Mouse (Mus musculus) large intestine, adult 2 months (tissue): Measurements from ENCODE around the gene Smim13. TPM values are rescaled to one million over a fixed set of nuclear protein-coding genes. Genes with fewer than 3 reads are reported as not detected.
"Not testable (repeated sequence)": the region's sequence is repeated elsewhere in the genome, so short reads cannot be mapped to it uniquely, and the experiment has no call there.

Experiments used
- DNase-seq: peaks from one replicate; pipeline ENCODE4 v3.0.0-alpha.2; 2012; ENCODE audit warnings: low read depth, low spot score
- WGBS: fragments of 180-500 bp; shearing (Covaris S2); methylation state at CpG from one replicate; pipeline ENCODE4 v1.1.7; 2018; 5-methylcytosine and 5-hydroxymethylcytosine counted together
- polyA plus RNA-seq: library from polyadenylated mRNA; depleted of rRNA; stranded (reverse); fragments of >200 nt; gene quantifications from 2 replicates; pipeline ENCODE4 v1.2.3, GENCODE M21; 2012

Gene Smim13
- polyA plus RNA-seq, 1 experiment, result 3.0 TPM

- 20% methylated on average over 13 of the region's 13 CpGs for WGBS
- no peak for DNase-seq
Observed at GRCm38 (mm10) chr13:41235845-41236741, 13.6 kb upstream of the Smim13 start.

DNA sequence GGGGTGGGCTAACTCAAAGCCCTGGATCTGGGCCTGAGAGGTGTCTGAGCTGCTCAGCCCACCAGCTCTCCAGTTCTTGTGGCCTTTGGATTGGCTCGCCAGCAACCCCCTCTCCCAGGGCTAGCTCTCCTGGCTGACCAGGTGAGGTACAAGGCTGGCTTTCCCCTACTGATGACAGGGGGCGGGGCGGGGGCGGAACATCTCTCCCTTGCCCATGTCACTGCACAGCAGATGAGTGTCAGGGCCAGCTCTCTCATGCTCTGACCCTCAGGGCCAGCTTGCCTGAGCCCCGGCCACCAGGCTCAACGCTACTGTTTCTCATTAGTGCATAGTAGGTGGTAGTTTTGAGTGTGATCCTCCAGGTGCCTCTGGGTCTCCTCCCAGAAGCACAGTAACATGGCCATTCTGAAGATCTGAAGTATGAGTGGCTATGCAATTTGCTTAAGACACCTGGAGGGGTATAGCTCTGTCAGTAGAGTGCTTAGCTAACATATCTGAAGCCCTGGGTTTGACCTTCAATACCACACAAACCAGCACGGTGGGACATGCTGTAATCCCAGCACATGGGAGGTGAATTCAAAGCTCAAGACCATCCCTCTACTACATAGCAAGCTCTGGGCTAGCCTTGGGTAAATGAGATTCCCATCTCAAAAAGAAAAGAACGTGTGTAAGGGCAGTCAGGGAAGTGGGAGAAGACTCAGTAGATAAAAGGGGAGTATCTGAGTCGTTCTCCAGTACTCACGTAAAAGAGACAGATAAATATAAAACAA lies 11.4 kb upstream of the Smim13 start:
- 70% methylated on average over 10 of the region's 10 CpGs for WGBS
- no peak for DNase-seq

GRCm38 (mm10) chr13:41238805-41239130 lies 10.9 kb upstream of the Smim13 start:
- WGBS, result under 1% methylated on average over 5 of the region's 5 CpGs
- DNase-seq, result no peak

GRCm38 (mm10) chr13:41241557-41241956 lies 8.1 kb upstream of the Smim13 start:
- DNase-seq, result no peak
- 46% methylated on average over 2 of the region's 2 CpGs for WGBS

DNA sequence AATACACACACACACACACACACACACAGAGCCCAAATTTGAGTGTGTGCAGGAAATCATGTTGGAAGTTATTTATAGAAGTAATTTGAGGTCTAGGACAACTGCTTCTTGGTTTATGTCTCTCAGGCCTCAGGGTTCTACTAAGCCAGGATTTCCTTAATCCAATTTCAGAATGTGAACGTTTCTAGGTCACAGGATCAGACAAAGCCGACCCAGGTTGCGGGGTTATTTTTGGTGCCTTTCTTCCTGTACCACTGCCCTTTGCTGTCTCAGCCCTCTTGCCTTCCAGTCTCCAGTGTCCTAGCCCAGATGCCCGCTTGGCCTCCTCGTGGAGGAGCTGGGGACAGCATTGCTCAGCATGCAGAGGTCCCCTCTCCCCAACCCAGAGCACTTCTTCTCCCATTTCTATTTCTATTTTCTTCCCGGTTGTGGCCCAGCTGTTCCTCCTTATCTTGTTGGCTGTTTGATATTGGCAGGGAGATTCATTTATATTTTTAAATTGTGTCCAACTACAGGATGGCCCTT lies 5.3 kb upstream of the Smim13 start:
- no peak for DNase-seq
- 52% methylated on average over 6 of the region's 6 CpGs for WGBS

GRCm38 (mm10) chr13:41248751-41249520 lies 708 bp upstream of the Smim13 start:
- 38% methylated on average over 12 of the region's 12 CpGs for WGBS
- DNase-seq, result no peak

- WGBS, result 1% methylated on average over 27 of the region's 27 CpGs
- DNase-seq, result no peak
Observed at GRCm38 (mm10) chr13:41250318-41250981, 806 bp downstream of the Smim13 start.

DNA sequence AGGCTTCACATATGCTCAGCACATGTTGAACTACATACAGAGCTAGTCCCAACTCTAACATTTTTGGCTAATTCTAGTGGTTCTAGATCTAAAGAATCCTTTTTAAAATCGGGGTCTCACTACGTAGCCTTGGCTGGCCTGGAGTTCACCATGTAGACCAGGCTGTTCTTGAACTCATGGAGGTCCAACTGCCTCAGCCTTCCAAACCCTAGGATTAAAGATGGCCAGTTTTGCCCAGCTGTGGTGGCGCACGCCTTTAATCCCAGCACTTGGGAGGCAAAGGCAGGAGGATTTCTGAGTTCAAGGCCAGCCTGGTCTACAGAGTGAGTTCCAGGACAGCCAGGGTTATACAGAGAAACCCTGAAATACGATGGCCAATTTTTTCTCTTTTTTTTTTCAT lies 1.6 kb downstream of the Smim13 start:
- not testable (repeated sequence) for DNase-seq
- WGBS, result 93% methylated on average over 5 of the region's 5 CpGs

- WGBS, result 24% methylated on average over 5 of the region's 5 CpGs
- no peak for DNase-seq
Observed at GRCm38 (mm10) chr13:41251667-41252066, 2.0 kb downstream of the Smim13 start.

DNA sequence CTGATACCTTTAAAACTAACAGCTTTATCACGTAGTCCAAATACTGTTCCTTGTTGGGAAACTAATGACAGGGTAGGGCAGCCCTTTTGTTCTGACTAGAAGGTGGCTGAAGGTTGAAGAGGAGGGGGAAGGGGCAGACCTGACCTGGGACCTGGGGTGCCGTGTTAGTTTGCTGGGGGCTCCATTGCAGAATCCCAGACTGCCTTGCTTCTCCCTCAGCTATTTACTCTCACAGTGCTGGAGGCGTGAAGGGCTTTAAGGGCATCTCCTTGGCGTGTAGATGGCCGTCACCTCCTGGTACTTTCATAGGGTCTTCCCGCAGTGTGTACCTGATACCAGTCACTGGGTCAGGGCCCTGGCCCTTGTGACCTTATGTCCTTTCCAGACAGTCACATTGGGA lies 2.5 kb downstream of the Smim13 start:
- no peak for DNase-seq
- 78% methylated on average over 6 of the region's 6 CpGs for WGBS

- WGBS, result 92% methylated on average over 7 of the region's 7 CpGs
- DNase-seq, result no peak
Observed at GRCm38 (mm10) chr13:41252736-41253135, 3.1 kb downstream of the Smim13 start.

- no peak for DNase-seq
Observed at GRCm38 (mm10) chr13:41256126-41256525, 6.5 kb downstream of the Smim13 start.

GRCm38 (mm10) chr13:41256962-41257361 lies 7.3 kb downstream of the Smim13 start:
- no peak for DNase-seq
- 91% methylated on average over 3 of the region's 3 CpGs for WGBS

More at GRCm38 (mm10) chr13:41256126-41256525, 6.5 kb downstream of the Smim13 start:
- WGBS, result 92% methylated on average over 5 of the region's 5 CpGs

GRCm38 (mm10) chr13:41257851-41258250 lies 8.2 kb downstream of the Smim13 start:
- WGBS, result 86% methylated on average over 4 of the region's 4 CpGs

GRCm38 (mm10) chr13:41261617-41262016 lies 12.0 kb downstream of the Smim13 start:
- not testable (repeated sequence) for DNase-seq
- 36% methylated on average over 8 of the region's 8 CpGs for WGBS

More at GRCm38 (mm10) chr13:41257851-41258250, 8.2 kb downstream of the Smim13 start:
- DNase-seq, result no peak

DNA sequence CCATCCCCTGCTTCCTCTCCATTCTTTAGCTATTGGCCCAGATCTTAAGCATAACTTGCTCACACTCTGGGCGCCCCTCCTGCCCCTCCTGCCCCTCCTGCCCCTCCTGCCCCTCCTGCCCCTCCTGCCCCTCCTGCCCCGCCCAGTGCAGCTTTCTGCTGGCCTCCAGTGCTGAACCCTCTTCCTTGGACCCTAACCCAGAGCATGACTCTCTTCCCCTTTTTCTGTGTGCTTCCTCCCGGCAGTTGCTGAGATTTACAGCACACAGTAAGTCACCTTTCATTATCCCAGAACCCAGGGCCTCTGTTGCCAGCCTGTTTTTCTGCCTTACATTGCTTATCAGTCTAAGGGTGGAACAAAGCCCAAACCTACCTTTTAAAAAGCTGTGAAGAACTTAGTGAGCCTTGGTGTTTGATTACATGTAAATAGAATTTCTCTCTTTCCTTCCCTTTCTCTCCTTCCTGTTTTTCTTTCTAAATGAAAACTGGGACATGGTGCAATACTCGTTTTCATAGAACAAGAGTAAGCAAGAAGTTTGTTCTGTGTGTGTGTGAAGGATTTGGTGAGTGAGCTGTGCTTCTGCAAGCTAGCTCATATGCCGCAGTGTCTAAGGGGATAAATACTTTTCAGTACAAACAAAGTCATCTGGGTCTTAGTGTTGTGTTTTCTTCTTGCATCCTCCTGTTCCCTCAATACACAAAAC lies 13.8 kb downstream of the Smim13 start:
- WGBS, result 65% methylated on average over 5 of the region's 5 CpGs
- no peak for DNase-seq

DNA sequence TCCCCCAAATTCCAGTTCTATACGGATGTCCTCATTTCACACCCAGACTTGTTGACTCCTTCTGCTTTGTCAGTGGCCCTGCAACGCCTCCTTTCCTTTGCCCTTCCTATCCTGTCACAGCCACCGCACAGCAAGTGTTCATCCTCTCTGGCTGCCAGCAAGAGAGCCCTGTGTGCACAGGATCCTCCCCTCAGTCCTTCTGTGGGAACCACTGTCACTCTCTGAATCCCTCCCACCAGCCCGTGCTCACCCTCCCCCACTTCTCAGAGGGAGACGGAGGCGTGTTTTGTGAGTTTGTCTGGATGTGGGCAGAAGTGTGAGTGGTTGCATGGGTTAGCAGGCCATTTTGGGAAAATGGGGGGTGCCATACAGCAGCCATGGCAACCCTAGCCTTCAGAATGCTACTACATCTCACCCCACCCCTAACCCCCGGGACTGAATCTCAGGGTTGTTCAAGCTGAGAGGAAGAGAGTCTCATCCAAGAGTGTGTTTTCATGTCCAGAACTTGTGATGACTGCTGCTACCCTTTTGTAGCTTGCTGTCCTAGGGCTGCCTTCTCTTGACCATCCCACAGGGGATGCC lies 18.3 kb downstream of the Smim13 start:
- 70% methylated on average over 7 of the region's 7 CpGs for WGBS
- DNase-seq, result no peak

GRCm38 (mm10) chr13:41273927-41274650 lies 24.4 kb downstream of the Smim13 start, which contains the start of gene Gm17364:
Gene Gm17364, minus strand, starts transcription at chr13:41273977.
- WGBS, result 56% methylated on average over 10 of the region's 10 CpGs
- DNase-seq, result peak; percentile 57
